Mouse (Mus musculus) midbrain, embryonic 12.5 days (tissue): ENCODE results near the gene Carns1. TPM values are rescaled to one million over a fixed set of nuclear protein-coding genes. Genes with fewer than 3 reads are reported as not detected.
A peak's percentile ranks its signal among the peaks of the same experiment; 100 is the strongest.
"Not testable (repeated sequence)": the region's sequence is repeated elsewhere in the genome, so short reads cannot be mapped to it uniquely, and the experiment has no call there.

ENCODE experiments used
- ATAC-seq: fragments of 200-750 bp; cut with Nextera tagmentation; 2 replicates; pipeline ENCODE4 v1.8.0; 2017; ENCODE audit warnings: low read depth, moderate TSS enrichment, moderate library complexity; ENCODE audit not compliant: low FRiP score
- H3K27ac ChIP-seq: fragments of 300-500 bp; sonication (generic); replicated peaks from 2 replicates; pipeline ENCODE4 v1.5.1; 2016; ENCODE audit warnings: mild to moderate bottlenecking
- H3K27me3 ChIP-seq: fragments of 300-500 bp; sonication (generic); 2 replicates; pipeline ENCODE4 v1.6.1; 2016; ENCODE audit warnings: mild to moderate bottlenecking
- H3K36me3 ChIP-seq: fragments of 300-500 bp; sonication (generic); 2 replicates; pipeline ENCODE4 v1.6.1; 2016
- H3K4me1 ChIP-seq: fragments of 300-500 bp; sonication (generic); 2 replicates; pipeline ENCODE4 v1.6.1; 2016
- H3K4me2 ChIP-seq: fragments of 300-500 bp; sonication (generic); replicated peaks from 2 replicates; pipeline ENCODE4 v1.6.1; 2016; ENCODE audit warnings: mild to moderate bottlenecking, moderate library complexity
- H3K4me3 ChIP-seq: fragments of 300-500 bp; sonication (generic); 2 replicates; pipeline ENCODE4 v1.5.1; 2016; ENCODE audit warnings: mild to moderate bottlenecking
- H3K9ac ChIP-seq: fragments of 300-500 bp; sonication (generic); replicated peaks from 2 replicates; pipeline ENCODE4 v1.6.1; 2016; ENCODE audit warnings: mild to moderate bottlenecking, moderate library complexity
- H3K9me3 ChIP-seq: fragments of 300-500 bp; sonication (generic); 2 replicates; pipeline ENCODE4 v1.6.1; 2016; ENCODE audit warnings: mild to moderate bottlenecking
- WGBS: fragments of 180-500 bp; shearing (Covaris S2); methylation state at CpG from one replicate; pipeline ENCODE4 v1.1.7; 2016; 5-methylcytosine and 5-hydroxymethylcytosine counted together
- polyA plus RNA-seq: library from polyadenylated mRNA; unstranded; fragments of >200 nt; fragmentation: Nextera tagmentation; extraction: Ambion mirVana; gene quantifications from 2 replicates; pipeline ENCODE4 v1.2.1, GENCODE M21; 2016

The Carns1 gene
- polyA plus RNA-seq, 1 experiment from 2014 or later = 4.2 TPM

DNA sequence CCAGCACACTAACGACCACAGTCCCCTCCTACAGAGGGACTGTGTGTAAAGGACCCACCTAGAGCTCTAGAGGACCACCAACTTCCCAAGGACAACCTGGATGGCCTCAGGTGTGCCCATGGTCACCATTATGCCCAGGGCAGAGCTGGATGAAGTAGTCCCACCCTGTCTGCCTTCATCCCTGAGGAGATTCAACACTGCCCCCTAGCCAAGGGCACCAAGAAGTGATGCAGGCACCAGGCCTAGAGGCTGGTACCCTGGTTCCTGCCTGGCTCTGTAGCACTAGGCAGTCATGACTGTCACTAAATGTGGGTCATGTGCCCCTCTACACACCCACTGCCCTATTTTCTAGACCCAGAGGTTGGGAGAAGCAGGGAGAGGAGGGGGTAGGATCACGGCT is 43.5 kb downstream of the Carns1 start:
- Histone ChIP-seq H3K36me3 (peaks cover 55% of the 10 kb centered on the region), H3K27me3 (no peaks in the 10 kb centered on the region), H3K9ac (no peak overlapping the region), H3K4me1 (peaks cover 8% of the 10 kb centered on the region), H3K4me2 (no peak overlapping the region), H3K4me3 (no peak overlapping the region), H3K9me3 (no peaks in the 10 kb centered on the region), H3K27ac (no peak overlapping the region)
- ATAC-seq = no peak
- 85% methylated on average over 2 of the region's 2 CpGs for WGBS

DNA sequence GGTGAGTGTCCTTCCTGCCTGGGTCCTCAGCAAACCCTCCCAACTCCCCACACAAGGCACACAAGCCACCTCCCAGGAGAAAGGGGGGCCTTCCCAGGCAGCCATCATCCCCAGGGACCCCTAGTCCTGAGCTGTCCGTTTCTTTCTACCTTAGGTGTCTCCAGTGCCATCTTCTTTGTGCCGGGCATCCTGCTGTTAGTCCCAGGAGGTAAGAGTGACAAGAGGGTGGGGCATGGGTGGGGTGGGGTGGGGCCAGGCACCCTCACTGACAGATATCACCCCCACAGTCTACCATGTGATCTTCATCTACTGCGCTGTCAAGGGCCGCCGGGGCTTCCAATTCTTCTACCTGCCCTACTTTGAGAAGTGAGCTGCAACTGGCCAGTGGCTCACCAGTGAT is 44.2 kb downstream of the Carns1 start:
- Histone ChIP-seq H3K36me3 (peaks cover 55% of the 10 kb centered on the region), H3K27me3 (no peaks in the 10 kb centered on the region), H3K9ac (no peak overlapping the region), H3K4me1 (peaks cover 13% of the 10 kb centered on the region), H3K4me2 (no peak overlapping the region), H3K4me3 (no peak overlapping the region), H3K9me3 (no peaks in the 10 kb centered on the region), H3K27ac (no peak overlapping the region)
- 94% methylated on average over 5 of the region's 5 CpGs for WGBS
- no peak for ATAC-seq

DNA sequence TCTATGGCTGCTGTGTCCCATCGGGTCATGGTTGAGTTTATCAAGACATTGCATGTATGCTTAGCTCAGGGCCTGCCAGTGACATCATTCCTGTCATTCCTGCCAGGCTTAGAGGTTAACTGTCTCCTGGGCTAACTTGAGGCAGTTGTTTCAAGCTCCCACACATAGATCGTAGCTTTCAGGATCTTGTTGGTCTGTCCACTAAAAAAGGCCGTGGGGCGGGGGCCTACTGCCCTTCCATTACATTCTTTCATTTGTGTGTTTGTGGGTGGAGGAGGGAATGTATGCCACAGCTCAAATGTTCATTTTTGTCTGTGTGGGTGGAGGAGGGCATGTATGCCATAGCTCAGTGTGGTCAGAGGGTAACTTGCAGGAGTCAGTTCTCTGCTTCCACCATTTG is 45.2 kb downstream of the Carns1 start:
- H3K4me2 ChIP-seq = no peak overlapping the region
- peaks cover 55% of the 10 kb centered on the region for H3K36me3 ChIP-seq
- peaks cover 15% of the 10 kb centered on the region for H3K4me1 ChIP-seq
- no peak overlapping the region for H3K27ac ChIP-seq
- no peak overlapping the region for H3K4me3 ChIP-seq
- 93% methylated on average over 4 of the region's 4 CpGs for WGBS
- no peaks in the 10 kb centered on the region for H3K27me3 ChIP-seq
- no peak for ATAC-seq
- no peak overlapping the region for H3K9ac ChIP-seq
- no peaks in the 10 kb centered on the region for H3K9me3 ChIP-seq

DNA sequence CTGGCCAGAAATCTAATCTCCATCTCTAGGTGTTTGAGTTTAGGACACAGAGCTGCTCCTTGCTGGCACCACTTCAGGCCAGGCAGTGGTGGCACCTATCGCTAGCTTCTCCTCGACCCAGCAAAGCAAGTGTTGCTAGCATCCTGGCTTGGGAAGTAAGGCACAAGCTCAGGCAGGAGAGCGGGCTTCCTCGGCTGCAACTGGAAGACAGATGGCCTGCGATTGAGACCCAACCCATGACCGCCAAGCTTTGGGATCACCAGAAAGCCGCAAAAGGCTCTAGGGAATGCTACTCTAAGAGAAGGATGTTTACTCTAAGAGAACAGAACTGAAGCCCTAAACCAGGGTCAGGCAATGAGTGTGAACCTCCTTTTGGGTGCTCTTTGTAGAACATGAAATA is 45.8 kb downstream of the Carns1 start:
- ATAC-seq = no peak
- Histone ChIP-seq H3K4me3 (no peak overlapping the region), H3K4me2 (no peak overlapping the region), H3K27me3 (no peaks in the 10 kb centered on the region), H3K9ac (no peak overlapping the region), H3K36me3 (peaks cover 55% of the 10 kb centered on the region), H3K9me3 (no peaks in the 10 kb centered on the region), H3K4me1 (peaks cover 15% of the 10 kb centered on the region), H3K27ac (no peak overlapping the region)
- 96% methylated on average over 7 of the region's 7 CpGs for WGBS

DNA sequence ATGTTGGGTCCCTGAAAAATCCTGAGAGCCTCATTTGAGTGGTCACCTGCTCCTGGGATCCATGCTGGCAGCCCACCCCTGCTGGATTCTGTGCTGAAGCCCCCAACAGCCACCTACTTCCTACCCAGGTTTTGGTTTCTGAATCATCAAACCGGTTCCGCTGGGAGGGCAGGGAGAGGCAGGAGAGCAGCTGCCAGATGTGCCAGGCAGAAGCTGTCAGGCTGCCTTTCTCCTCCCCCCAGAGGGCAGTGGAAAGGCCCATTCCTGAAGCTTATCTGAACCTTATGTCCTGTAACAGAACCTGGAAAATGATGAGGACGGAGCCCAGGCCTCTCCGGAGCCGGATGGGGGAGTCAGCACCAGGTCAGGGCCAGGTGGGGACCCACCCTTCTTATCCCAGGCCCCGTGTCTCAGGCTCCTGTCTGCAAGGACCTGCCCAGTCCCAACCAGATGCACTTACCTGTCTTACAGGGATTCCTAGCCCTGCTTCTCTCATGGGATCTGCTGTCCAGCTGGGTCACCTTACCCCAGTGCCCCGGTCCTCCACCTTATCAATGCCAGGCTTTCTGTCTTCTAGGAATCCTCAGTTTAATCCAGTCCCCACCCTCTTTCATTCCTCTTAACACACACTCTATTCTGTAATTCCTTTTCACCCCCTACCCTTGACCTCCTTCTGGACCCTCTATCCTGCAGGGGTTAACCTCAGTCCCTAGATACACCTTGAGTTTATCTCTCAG is 48.4 kb downstream of the Carns1 start:
- Histone ChIP-seq H3K9me3 (no peaks in the 10 kb centered on the region), H3K9ac (peak overlapping the region; percentile 83), H3K36me3 (peaks cover 38% of the 10 kb centered on the region), H3K4me3 (peak overlapping the region; percentile 84), H3K27me3 (no peaks in the 10 kb centered on the region), H3K4me1 (peaks cover 15% of the 10 kb centered on the region), H3K4me2 (peak overlapping the region; percentile 71), H3K27ac (no peak overlapping the region)
- 70% methylated on average over 7 of the region's 7 CpGs for WGBS
- ATAC-seq = no peak

DNA sequence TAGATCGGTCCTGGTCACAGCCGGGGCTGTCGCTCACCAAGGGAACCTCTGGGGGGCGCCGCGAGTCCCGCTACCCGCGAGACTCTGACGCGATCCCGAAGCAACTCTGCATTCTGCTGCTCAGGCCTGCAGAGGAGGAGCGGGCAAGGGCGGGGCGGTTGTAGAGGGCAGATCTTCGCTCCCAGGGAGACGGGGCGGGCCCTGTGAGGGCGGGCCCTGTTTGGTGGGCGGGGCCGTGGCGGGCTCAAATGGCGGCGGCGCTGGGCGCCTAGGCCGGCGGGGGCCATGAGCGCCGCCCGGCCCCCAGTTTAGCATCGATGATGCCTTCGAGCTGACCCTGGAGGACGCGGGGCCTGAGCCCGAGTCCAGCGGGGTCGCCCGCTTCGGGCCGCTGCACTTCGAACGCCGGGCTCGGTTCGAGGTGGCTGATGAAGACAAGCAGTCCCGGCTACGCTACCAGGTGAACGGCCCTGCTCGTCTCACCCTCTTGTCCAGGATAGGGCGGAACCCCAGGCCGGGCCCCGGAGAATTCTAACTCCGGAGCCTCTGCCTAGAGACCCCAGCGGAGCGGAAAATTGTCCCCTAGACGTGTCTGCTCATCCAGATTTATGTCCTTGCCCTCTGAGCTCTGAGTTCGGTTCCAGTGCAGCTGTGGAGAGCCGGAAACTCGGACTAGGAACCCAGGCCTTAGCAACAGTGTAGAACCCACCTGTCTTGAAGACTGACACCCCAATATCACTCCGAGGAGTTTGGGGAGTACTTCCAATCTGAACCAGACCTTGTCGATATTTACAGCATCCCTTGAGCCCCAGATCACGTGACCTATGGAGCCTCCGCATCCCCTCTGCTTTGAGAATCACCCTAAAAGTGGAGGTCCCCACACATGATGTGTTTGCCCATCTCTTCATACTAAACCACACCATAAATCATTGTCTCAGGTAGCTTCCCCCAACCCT is 49.3 kb downstream of the Carns1 start, which contains the start of gene Aip:
Gene Aip, minus strand, starts transcription at position 118 of the 956 bp plus-strand sequence.
- ATAC-seq = peak; percentile 94
- Histone ChIP-seq H3K4me3 (peak within 1 kb of the TSS; percentile 84), H3K36me3 (peaks cover 29% of the 10 kb centered on the region), H3K9ac (peak within 1 kb of the TSS; percentile 83), H3K9me3 (no peaks in the 10 kb centered on the region), H3K4me2 (peak within 1 kb of the TSS; percentile 71), H3K27me3 (no peaks in the 10 kb centered on the region), H3K4me1 (peaks cover 15% of the 10 kb centered on the region), H3K27ac (peak within 1 kb of the TSS; percentile 52)
- under 1% methylated on average over 63 of the region's 64 CpGs for WGBS

DNA sequence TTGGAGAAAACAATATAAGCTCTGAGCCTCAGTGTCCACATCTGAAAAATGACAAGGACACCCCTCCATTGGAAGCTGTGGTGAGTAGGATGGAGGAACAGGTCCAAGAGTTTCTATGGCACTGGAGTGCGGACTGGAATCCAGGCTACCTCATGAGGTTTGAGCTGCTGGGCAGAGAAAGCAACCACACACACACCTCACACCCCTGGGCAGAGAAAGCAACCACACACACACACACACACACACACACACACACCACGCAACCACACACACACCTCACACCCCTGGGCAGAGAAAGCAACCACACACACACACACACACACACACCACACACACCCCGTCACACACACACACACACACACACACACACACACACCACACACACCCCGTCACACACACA is 50.0 kb downstream of the Carns1 start:
- H3K9me3 ChIP-seq, H3K27me3 ChIP-seq: not testable (repeated sequence)
- peaks cover 23% of the 10 kb centered on the region for H3K4me1 ChIP-seq
- 14% methylated on average over 4 of the region's 4 CpGs for WGBS
- H3K36me3 ChIP-seq = peaks cover 27% of the 10 kb centered on the region
- ATAC-seq = peak; percentile 42
- H3K4me3 ChIP-seq = peak overlapping the region; percentile 84
- peak overlapping the region; percentile 62 for H3K9ac ChIP-seq
- peak overlapping the region; percentile 52 for H3K27ac ChIP-seq
- H3K4me2 ChIP-seq = peak overlapping the region; percentile 71

DNA sequence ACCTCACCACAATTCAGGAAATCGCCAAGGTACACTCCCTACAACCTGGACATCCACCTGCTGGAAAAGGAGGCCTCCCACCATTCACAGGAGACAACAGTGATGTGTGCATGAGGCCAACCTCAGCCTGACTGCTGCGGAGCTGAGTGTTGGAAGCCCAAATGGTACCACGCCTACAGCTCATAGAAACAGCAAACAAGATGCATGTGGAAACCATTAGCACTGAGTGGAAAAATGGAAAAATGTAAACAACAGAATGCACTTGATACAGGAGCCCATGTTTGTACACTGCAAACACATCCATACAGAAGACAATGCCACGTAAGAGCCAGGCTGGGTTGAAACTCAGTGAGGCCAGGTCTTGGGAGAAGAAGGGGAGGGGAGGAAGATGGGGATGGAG is 50.8 kb downstream of the Carns1 start:
- 80% methylated on average over 4 of the region's 4 CpGs for WGBS
- no peak overlapping the region for H3K27ac ChIP-seq

DNA sequence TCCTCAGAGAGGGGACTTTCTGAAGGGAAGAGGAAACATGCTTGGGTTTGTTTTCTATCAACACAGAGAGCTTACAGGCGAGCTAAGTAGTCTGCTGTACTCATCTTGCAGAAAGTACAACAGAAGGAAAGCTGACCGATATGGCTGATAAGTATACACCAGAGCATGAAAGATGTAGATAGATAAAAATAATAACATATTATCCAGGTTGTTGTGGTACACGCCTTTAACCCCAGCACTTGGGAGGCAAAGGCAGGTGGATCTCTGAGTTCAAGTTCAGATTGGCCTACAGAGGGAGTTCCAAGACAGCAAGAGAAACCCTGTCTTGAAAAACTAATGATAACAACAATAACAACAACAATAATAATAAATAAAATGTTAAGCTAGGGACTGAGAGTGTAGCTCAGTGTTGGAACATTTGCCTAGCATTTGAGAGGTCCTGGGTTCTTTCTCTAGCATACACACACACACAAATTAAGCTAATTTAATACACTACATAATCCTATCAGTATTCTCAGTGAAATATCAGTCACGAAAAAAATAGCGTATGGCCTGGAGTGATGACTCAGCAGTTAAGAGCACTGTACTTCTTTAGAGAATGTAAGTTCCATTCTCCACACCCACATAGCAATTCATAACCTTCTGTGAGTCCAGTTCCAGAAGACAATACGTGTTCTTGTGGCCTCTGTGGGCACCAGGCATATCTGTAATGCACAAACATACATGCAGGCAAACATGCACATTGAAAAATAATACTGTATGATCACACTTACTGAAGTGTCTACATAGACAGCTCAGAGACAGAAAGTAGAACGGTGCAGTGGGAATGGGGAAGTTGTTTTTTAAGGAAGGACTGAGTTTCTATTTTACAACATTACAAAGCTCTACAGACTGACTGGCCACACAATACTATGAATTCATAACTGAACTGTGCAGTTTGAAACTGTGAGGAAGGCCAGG is 52.6 kb downstream of the Carns1 start:
- Histone ChIP-seq H3K36me3 (peaks cover 6% of the 10 kb centered on the region), H3K27me3 (peaks cover 6% of the 10 kb centered on the region), H3K9ac (no peak overlapping the region), H3K4me1 (peaks cover 25% of the 10 kb centered on the region), H3K9me3 (no peaks in the 10 kb centered on the region), H3K27ac (no peak overlapping the region), H3K4me2 (no peak overlapping the region), H3K4me3 (no peak overlapping the region)
- WGBS = 87% methylated on average over 7 of the region's 7 CpGs
- no peak for ATAC-seq

More for the DNA sequence above, 50.8 kb downstream of the Carns1 start:
- Histone ChIP-seq H3K4me1 (peaks cover 25% of the 10 kb centered on the region), H3K9me3 (no peaks in the 10 kb centered on the region), H3K4me2 (no peak overlapping the region), H3K9ac (no peak overlapping the region), H3K36me3 (peaks cover 19% of the 10 kb centered on the region), H3K4me3 (no peak overlapping the region), H3K27me3 (peaks cover 6% of the 10 kb centered on the region)
- ATAC-seq = no peak

DNA sequence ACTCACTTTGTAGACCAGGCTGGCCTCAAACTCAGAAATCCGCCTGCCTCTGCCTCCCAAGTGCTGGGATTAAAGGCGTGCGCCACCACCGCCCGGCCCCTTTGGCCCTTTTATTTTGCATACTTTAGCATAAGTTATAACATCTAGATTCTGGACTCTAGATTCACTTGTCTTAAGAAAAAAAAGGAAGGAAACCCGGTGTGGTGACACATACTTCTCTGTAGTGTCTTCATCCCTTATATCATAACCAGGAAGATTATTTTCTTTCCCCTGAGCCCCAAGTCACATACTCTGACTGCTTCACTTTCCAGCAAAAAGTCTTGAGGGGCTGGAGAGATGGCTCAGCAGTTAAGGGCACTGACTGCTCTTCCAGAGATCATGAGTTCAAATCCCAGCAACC is 53.4 kb downstream of the Carns1 start:
- 60% methylated on average over 6 of the region's 6 CpGs for WGBS
- not testable (repeated sequence) for H3K9ac ChIP-seq, H3K27me3 ChIP-seq, H3K4me3 ChIP-seq, H3K27ac ChIP-seq, ATAC-seq, H3K9me3 ChIP-seq, H3K4me2 ChIP-seq
- peaks cover 18% of the 10 kb centered on the region for H3K4me1 ChIP-seq
- H3K36me3 ChIP-seq = peaks cover 10% of the 10 kb centered on the region

DNA sequence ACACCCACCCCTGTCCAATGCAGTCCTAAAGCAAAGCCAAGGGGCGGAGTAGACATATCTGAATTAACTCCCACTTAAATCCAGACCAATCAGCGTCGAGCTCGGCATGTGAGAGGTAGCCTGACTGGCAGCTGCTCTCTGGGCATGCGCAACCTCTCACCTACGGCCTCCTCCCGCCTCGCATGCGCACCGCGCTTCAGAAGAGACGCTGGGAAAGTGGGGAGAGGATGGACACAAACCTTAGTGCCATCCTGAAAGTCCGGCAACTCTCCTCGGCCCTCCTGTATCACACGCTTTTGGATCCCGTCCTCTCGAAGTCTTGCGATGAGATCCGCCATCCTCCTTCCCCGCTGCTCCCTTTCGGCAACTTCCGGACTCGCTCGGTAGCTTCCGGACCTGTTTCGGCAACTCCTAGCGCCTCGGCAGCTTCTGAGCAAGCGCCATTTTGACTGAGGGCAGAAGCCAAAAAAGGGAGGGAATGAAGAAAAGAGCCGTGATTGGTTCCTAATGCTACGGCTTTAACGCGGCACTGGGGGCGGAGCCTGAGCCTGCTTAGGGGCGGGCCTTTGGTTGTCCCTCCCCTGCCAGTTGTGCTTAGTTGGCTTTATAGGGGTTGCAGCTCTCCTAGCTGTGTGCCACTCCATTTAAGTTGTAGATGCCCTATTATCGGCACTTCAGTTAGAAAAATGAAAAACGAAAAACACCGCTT is 54.0 kb downstream of the Carns1 start:
- Histone ChIP-seq H3K4me1 (peaks cover 12% of the 10 kb centered on the region), H3K9me3 (no peaks in the 10 kb centered on the region), H3K9ac (peak overlapping the region; percentile 45), H3K27ac (peak overlapping the region; percentile 73), H3K36me3 (peaks cover 15% of the 10 kb centered on the region), H3K27me3 (peaks cover 6% of the 10 kb centered on the region), H3K4me2 (peak overlapping the region; percentile 44), H3K4me3 (peak overlapping the region; percentile 41)
- 2% methylated on average over 38 of the region's 38 CpGs for WGBS
- peak; percentile 74 for ATAC-seq
